Mouse (Mus musculus): ENCODE data around the gene Cpn1. TPM values are rescaled to one million over a fixed set of nuclear protein-coding genes. Genes with fewer than 3 reads are reported as not detected.

The Cpn1 gene
- polyA plus RNA-seq, 1 experiment from 2014 or later = 5.0 TPM

GRCm38 (mm10) chr19:43927057-43927456, 59.3 kb downstream of the Cpn1 start:
- H3K9ac ChIP-seq (replicated peaks; ENCODE audit: low read depth) = no peak overlapping the region

DNA sequence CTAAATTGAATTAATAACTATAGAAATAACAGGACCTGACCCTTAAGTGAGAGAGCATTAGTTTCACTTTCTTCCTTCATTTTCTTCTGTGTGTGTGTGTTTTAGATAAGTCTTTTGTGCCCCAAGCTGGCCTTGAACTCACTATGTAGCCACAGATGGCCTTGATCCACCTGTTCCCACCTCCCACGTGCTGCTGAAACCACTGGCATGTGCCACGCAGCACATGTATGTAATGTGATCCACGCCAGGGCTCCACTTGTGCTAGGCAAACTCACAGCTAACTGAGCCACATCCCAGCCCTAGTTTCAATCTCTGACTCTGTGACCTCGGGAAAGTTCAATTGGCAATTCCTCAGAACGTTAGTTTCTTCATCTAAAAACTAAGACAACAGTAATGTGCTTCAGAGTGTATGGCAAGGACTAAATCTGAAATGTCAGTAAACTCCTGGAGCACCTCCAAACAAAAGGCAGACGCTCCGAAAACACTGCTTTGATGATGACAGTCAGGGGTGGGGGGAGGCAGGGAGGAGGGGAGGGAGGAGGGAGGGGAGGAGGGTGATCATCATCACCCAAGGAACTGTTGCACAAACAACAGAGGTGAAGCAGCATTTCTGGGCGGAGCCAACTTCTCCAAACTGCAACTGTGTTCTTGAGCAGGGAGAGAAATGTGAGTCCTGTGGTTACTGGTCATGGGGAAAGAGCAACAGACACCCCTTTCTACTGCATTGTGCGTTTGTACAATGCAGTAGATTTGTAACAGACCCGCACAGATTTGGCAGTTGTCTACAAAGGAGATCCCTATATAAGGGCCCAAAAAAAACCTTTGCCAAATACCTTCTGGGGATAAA, 60.0 kb downstream of the Cpn1 start:
- ATAC-seq = no peak
- Histone ChIP-seq H3K9me3 (ENCODE audit: low read length) (no peaks in the 10 kb centered on the region), H3K4me3 (ENCODE audit: low read depth, low read length) (no peak overlapping the region), H3K4me2 (replicated peaks; ENCODE audit: low read depth, low read length) (no peak overlapping the region), H3K9ac (replicated peaks; ENCODE audit: low read depth) (no peak overlapping the region), H3K4me1 (ENCODE audit: insufficient read depth, low read depth, low read length) (no peaks in the 10 kb centered on the region; the same call in 1 of the 2 replicates), H3K27ac (ENCODE audit: low read length) (no peak overlapping the region), H3K27me3 (replicated peaks; ENCODE audit: insufficient read depth, low read length) (no peaks in the 10 kb centered on the region), H3K36me3 (ENCODE audit: insufficient read depth, low read length) (no peaks in the 10 kb centered on the region; the same call in 1 of the 2 replicates)
- WGBS = 63% methylated on average over 10 of the region's 10 CpGs
- DNase-seq (ENCODE audit: low spot score) = peak; percentile 36
- TF ChIP-seq CTCF (IDR thresholded peaks at IDR 0.05) = no peak
- no peak for TF ChIP-seq EP300 (IDR thresholded peaks at IDR 0.05)

More at GRCm38 (mm10) chr19:43927057-43927456, 59.3 kb downstream of the Cpn1 start:
- WGBS = 63% methylated on average over 10 of the region's 10 CpGs
- DNase-seq (ENCODE audit: low spot score) (no peak), ATAC-seq (no peak)
- H3K9me3 ChIP-seq (ENCODE audit: low read length) = no peaks in the 10 kb centered on the region
- H3K4me1 ChIP-seq (ENCODE audit: insufficient read depth, low read depth, low read length) = no peaks in the 10 kb centered on the region; the same call in 1 of the 2 replicates
- no peak overlapping the region for H3K27ac ChIP-seq (ENCODE audit: low read length)
- no peaks in the 10 kb centered on the region; the same call in 1 of the 2 replicates for H3K36me3 ChIP-seq (ENCODE audit: insufficient read depth, low read length)
- no peak overlapping the region for H3K4me2 ChIP-seq (replicated peaks; ENCODE audit: low read depth, low read length)
- no peaks in the 10 kb centered on the region for H3K27me3 ChIP-seq (replicated peaks; ENCODE audit: insufficient read depth, low read length)
- no peak for TF ChIP-seq CTCF (IDR thresholded peaks at IDR 0.05)
- no peak for TF ChIP-seq EP300 (IDR thresholded peaks at IDR 0.05)
- no peak overlapping the region for H3K4me3 ChIP-seq (ENCODE audit: low read depth, low read length)

DNA sequence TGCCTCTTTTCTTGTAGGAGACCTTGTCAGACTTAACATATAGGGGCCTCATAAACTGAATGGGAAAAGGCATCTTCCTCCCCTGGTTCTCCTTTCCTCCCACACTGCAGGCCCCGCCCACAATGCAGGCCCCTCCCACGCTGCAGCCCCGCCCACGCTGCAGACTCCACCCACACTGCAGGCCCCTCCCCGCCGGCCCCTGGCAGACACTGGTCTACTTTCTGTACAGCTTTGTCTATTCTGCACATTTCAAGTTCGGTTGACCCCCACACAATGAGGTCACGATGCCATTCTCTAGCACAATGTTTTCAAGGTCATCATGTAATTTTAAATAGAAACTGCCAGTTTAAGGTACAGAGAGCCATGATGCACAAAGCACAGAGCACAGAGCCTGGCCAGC, 62.0 kb downstream of the Cpn1 start:
- no peaks in the 10 kb centered on the region; the same call in 1 of the 2 replicates for H3K4me1 ChIP-seq (ENCODE audit: insufficient read depth, low read depth, low read length)
- DNase-seq (ENCODE audit: low spot score) = no peak
- no peak overlapping the region for H3K4me2 ChIP-seq (replicated peaks; ENCODE audit: low read depth, low read length)
- no peaks in the 10 kb centered on the region for H3K27me3 ChIP-seq (replicated peaks; ENCODE audit: insufficient read depth, low read length)
- no peak overlapping the region for H3K27ac ChIP-seq (ENCODE audit: low read length)
- H3K36me3 ChIP-seq (ENCODE audit: insufficient read depth, low read length) = no peaks in the 10 kb centered on the region; the same call in 1 of the 2 replicates
- no peaks in the 10 kb centered on the region for H3K9me3 ChIP-seq (ENCODE audit: low read length)
- no peak overlapping the region for H3K9ac ChIP-seq (replicated peaks; ENCODE audit: low read depth)
- 70% methylated on average over 8 of the region's 8 CpGs for WGBS
- H3K4me3 ChIP-seq (ENCODE audit: low read depth, low read length) = no peak overlapping the region
- TF ChIP-seq CTCF (IDR thresholded peaks at IDR 0.05) (no peak), EP300 (IDR thresholded peaks at IDR 0.05) (no peak)
- ATAC-seq = no peak

GRCm38 (mm10) chr19:43922963-43923362, 63.4 kb downstream of the Cpn1 start:
- H3K4me2 ChIP-seq (replicated peaks; ENCODE audit: low read depth, low read length) = no peak overlapping the region
- H3K4me1 ChIP-seq (ENCODE audit: insufficient read depth, low read depth, low read length) = no peaks in the 10 kb centered on the region
- no peaks in the 10 kb centered on the region for H3K9me3 ChIP-seq (ENCODE audit: low read length)
- H3K36me3 ChIP-seq (ENCODE audit: insufficient read depth, low read length) = no peaks in the 10 kb centered on the region; the same call in 1 of the 2 replicates
- WGBS = 92% methylated on average over 7 of the region's 7 CpGs
- no peak for DNase-seq (ENCODE audit: low spot score)
- H3K9ac ChIP-seq (replicated peaks; ENCODE audit: low read depth) = no peak overlapping the region
- TF ChIP-seq CTCF (IDR thresholded peaks at IDR 0.05) (peak; percentile 31), EP300 (IDR thresholded peaks at IDR 0.05) (no peak)
- no peak overlapping the region for H3K4me3 ChIP-seq (ENCODE audit: low read depth, low read length)
- no peak overlapping the region for H3K27ac ChIP-seq (ENCODE audit: low read length)
- ATAC-seq = no peak
- no peaks in the 10 kb centered on the region for H3K27me3 ChIP-seq (replicated peaks; ENCODE audit: insufficient read depth, low read length)

- Histone ChIP-seq H3K4me3 (ENCODE audit: low read depth, low read length) (no peak overlapping the region), H3K27me3 (replicated peaks; ENCODE audit: insufficient read depth, low read length) (no peaks in the 10 kb centered on the region), H3K9me3 (ENCODE audit: low read length) (no peaks in the 10 kb centered on the region), H3K4me1 (ENCODE audit: insufficient read depth, low read depth, low read length) (no peaks in the 10 kb centered on the region), H3K36me3 (ENCODE audit: insufficient read depth, low read length) (no peaks in the 10 kb centered on the region; the same call in 1 of the 2 replicates), H3K27ac (ENCODE audit: low read length) (no peak overlapping the region), H3K9ac (replicated peaks; ENCODE audit: low read depth) (no peak overlapping the region), H3K4me2 (replicated peaks; ENCODE audit: low read depth, low read length) (no peak overlapping the region)
- TF ChIP-seq CTCF (IDR thresholded peaks at IDR 0.05) (no peak), EP300 (IDR thresholded peaks at IDR 0.05) (no peak)
- WGBS = 58% methylated on average over 13 of the region's 13 CpGs
- no peak for ATAC-seq
- DNase-seq (ENCODE audit: low spot score) = no peak
These were observed 64.9 kb downstream of the Cpn1 start for GRCm38 (mm10) chr19:43921410-43921809.

- H3K27ac ChIP-seq (ENCODE audit: low read length) = no peak overlapping the region
- H3K36me3 ChIP-seq (ENCODE audit: insufficient read depth, low read length) = no peaks in the 10 kb centered on the region; the same call in 1 of the 2 replicates
- no peaks in the 10 kb centered on the region for H3K9me3 ChIP-seq (ENCODE audit: low read length)
- DNase-seq (ENCODE audit: low spot score) (no peak), ATAC-seq (no peak)
- H3K4me1 ChIP-seq (ENCODE audit: insufficient read depth, low read depth, low read length) = no peaks in the 10 kb centered on the region
- no peak overlapping the region for H3K9ac ChIP-seq (replicated peaks; ENCODE audit: low read depth)
- WGBS = 29% methylated on average over 32 of the region's 32 CpGs
- H3K4me3 ChIP-seq (ENCODE audit: low read depth, low read length) = no peak overlapping the region
- H3K27me3 ChIP-seq (replicated peaks; ENCODE audit: insufficient read depth, low read length) = no peaks in the 10 kb centered on the region
- peak overlapping the region; percentile 32; the same call in 1 of the 2 replicates for H3K4me2 ChIP-seq (replicated peaks; ENCODE audit: low read depth, low read length)
- TF ChIP-seq EP300 (IDR thresholded peaks at IDR 0.05) (no peak), CTCF (IDR thresholded peaks at IDR 0.05) (no peak)
These were observed 65.7 kb downstream of the Cpn1 start for GRCm38 (mm10) chr19:43920453-43921300.

All from lung, postnatal 0 days (tissue).